Mouse (Mus musculus): ENCODE measurements around the gene Lrrc56.

GRCm38 (mm10) chr7:141214310-141214709 lies 20.4 kb downstream of the Lrrc56 start:
- TF ChIP-seq CTCF (IDR thresholded peaks at IDR 0.05; ENCODE audit: borderline replicate concordance, control insufficient read depth, extremely low read depth, insufficient read depth, low read length, poor library complexity): no peak
- no peak for TF ChIP-seq POLR2A (IDR thresholded peaks at IDR 0.05; ENCODE audit: control insufficient read depth, extremely low read depth, insufficient read depth, low read length, poor library complexity)

Data from thymus, adult 2 months (tissue).